Comparison of ENCODE assay signal across 12 mouse cellular contexts in the genomic region with DNA sequence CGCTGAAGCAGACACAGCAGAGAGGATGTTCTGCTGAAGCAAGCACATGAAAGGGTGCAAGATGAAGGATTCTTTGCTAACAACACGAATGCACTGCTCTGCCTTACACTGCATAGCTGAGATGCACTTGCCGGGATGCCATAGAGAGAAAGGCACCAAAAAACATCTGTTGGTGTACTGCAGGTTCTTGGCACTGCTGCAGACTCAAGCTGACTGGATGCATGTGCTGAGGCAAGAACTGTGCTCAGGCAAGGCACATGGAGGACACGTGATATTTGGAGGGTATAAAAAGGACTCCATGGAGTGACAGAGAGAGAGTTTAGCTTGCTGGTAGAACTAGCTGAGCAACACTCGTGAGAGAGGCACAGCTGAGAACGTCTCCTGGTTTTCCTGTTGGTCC.
"Had no signal": no experiment of that assay in that cellular context is flagged by ENCODE, and none has a peak within 500 bp of the region (broad histone marks: within the 10 kb centered on the region; RNA-seq: fewer than 3 reads in every experiment).

No protein-coding gene starts in this region.

- H3K27ac ChIP-seq: gastrocnemius, adult 2 months; heart, embryonic 10.5 days; hindbrain, embryonic 10.5 days; hindbrain, embryonic 12.5 days; hindbrain, embryonic 14.5 days; intestine, embryonic 15.5 days; left cerebral cortex, adult 2 months; limb, embryonic 10.5 days; limb, embryonic 12.5 days had no signal

- H3K4me3 ChIP-seq: gastrocnemius, adult 2 months; heart, embryonic 10.5 days; heart, embryonic 12.5 days; hindbrain, embryonic 10.5 days; hindbrain, embryonic 12.5 days; intestine, embryonic 15.5 days; left cerebral cortex, adult 2 months; limb, embryonic 10.5 days; limb, embryonic 12.5 days had no signal

- DNase-seq: gastrocnemius, postnatal 25 days; kidney, adult 18-20 months had no signal
